Mouse (Mus musculus) cortical plate, adult 2 months (tissue): ENCODE results near the gene Eef1a1. TPM values are rescaled to one million over a fixed set of nuclear protein-coding genes. Genes with fewer than 3 reads are reported as not detected.

Source experiments
- H3K27ac ChIP-seq: fragments of 200-500 bp; 2 replicates; pipeline ENCODE4 v1.5.1; 2012; ENCODE audit warnings: low read length, control low read depth, inconsistent platforms; ENCODE audit not compliant: insufficient read depth
- H3K4me1 ChIP-seq: fragments of 200-500 bp; 2 replicates; pipeline ENCODE4 v1.6.1; 2011; ENCODE audit warnings: low read length; ENCODE audit not compliant: control insufficient read depth, insufficient read depth
- H3K4me3 ChIP-seq: fragments of 200-500 bp; 2 replicates; pipeline ENCODE4 v1.5.1; 2011; ENCODE audit warnings: mild to moderate bottlenecking, low read length, control low read depth; ENCODE audit not compliant: insufficient read depth
- CTCF ChIP-seq: fragments of 200-500 bp; IDR thresholded peaks from 2 replicates; pipeline ENCODE4 v1.5.1; 2011; ENCODE audit warnings: mild to moderate bottlenecking, control low read depth, low read length; ENCODE audit not compliant: insufficient read depth; ENCODE audit errors: extremely low read depth
- POLR2A ChIP-seq: fragments of 200-500 bp; IDR thresholded peaks from 2 replicates; pipeline ENCODE4 v1.6.1; 2011; ENCODE audit warnings: mild to moderate bottlenecking, low read length, control low read depth; ENCODE audit not compliant: insufficient read depth; ENCODE audit errors: extremely low read depth
- polyA plus RNA-seq: library from polyadenylated mRNA; depleted of rRNA; stranded (reverse); fragments of >200 nt; gene quantifications from 2 replicates; pipeline ENCODE4 v1.2.3, GENCODE M21; 2012

The Eef1a1 gene
- polyA plus RNA-seq, 1 experiment, result 3,313 TPM

- no peak overlapping the region for H3K4me3 ChIP-seq
- no peak overlapping the region for H3K27ac ChIP-seq
- peaks cover 2% of the 10 kb centered on the region; the same call in 1 of the 2 replicates for H3K4me1 ChIP-seq
- TF ChIP-seq POLR2A (no peak; the same call in 1 of the 2 replicates), CTCF (peak; percentile 33; the same call in 1 of the 2 replicates)
These were observed 11.9 kb downstream of the Eef1a1 start for GRCm38 (mm10) chr9:78477021-78477551.

- TF ChIP-seq POLR2A, result no peak; the same call in none of the 2 replicates
- no peak for TF ChIP-seq CTCF
- Histone ChIP-seq H3K4me1 (peaks cover 2% of the 10 kb centered on the region; the same call in 1 of the 2 replicates), H3K27ac (no peak overlapping the region), H3K4me3 (no peak overlapping the region)
These were observed 12.4 kb downstream of the Eef1a1 start for GRCm38 (mm10) chr9:78476531-78477020.

- Histone ChIP-seq H3K27ac (no peak overlapping the region), H3K4me1 (peaks cover 2% of the 10 kb centered on the region; the same call in 1 of the 2 replicates), H3K4me3 (no peak overlapping the region)
- TF ChIP-seq CTCF (no peak), POLR2A (no peak)
These were observed 13.1 kb downstream of the Eef1a1 start for GRCm38 (mm10) chr9:78475873-78476272.

- peaks cover 2% of the 10 kb centered on the region; the same call in 1 of the 2 replicates for H3K4me1 ChIP-seq
- H3K27ac ChIP-seq, result no peak overlapping the region
- no peak overlapping the region for H3K4me3 ChIP-seq
- no peak for TF ChIP-seq CTCF
- TF ChIP-seq POLR2A, result no peak
These were observed 13.6 kb downstream of the Eef1a1 start for GRCm38 (mm10) chr9:78475383-78475780.

GRCm38 (mm10) chr9:78474771-78475382 lies 14.1 kb downstream of the Eef1a1 start:
- no peak overlapping the region for H3K4me3 ChIP-seq
- H3K27ac ChIP-seq, result no peak overlapping the region
- H3K4me1 ChIP-seq, result peaks cover 2% of the 10 kb centered on the region; the same call in 1 of the 2 replicates
- TF ChIP-seq POLR2A, result no peak
- TF ChIP-seq CTCF, result no peak

GRCm38 (mm10) chr9:78474270-78474669 lies 14.7 kb downstream of the Eef1a1 start:
- no peak overlapping the region for H3K4me3 ChIP-seq
- no peak overlapping the region for H3K27ac ChIP-seq
- TF ChIP-seq POLR2A, result no peak
- no peak for TF ChIP-seq CTCF
- peaks cover 2% of the 10 kb centered on the region; the same call in 1 of the 2 replicates for H3K4me1 ChIP-seq

GRCm38 (mm10) chr9:78473588-78473987 lies 15.4 kb downstream of the Eef1a1 start:
- H3K4me1 ChIP-seq, result no peaks in the 10 kb centered on the region
- no peak overlapping the region for H3K27ac ChIP-seq
- H3K4me3 ChIP-seq, result no peak overlapping the region
- TF ChIP-seq POLR2A (no peak), CTCF (no peak)

GRCm38 (mm10) chr9:78465725-78466124 lies 23.2 kb downstream of the Eef1a1 start:
- H3K4me1 ChIP-seq, result no peaks in the 10 kb centered on the region
- H3K4me3 ChIP-seq, result no peak overlapping the region
- TF ChIP-seq CTCF (no peak), POLR2A (no peak)
- no peak overlapping the region for H3K27ac ChIP-seq

GRCm38 (mm10) chr9:78463337-78463736 lies 25.6 kb downstream of the Eef1a1 start:
- H3K4me1 ChIP-seq, result no peaks in the 10 kb centered on the region
- TF ChIP-seq POLR2A (no peak), CTCF (no peak)
- no peak overlapping the region for H3K27ac ChIP-seq
- H3K4me3 ChIP-seq, result no peak overlapping the region

- H3K4me3 ChIP-seq, result no peak overlapping the region
- no peaks in the 10 kb centered on the region for H3K4me1 ChIP-seq
- TF ChIP-seq POLR2A, result no peak
- TF ChIP-seq CTCF, result no peak
- H3K27ac ChIP-seq, result no peak overlapping the region
These were observed 31.9 kb downstream of the Eef1a1 start for GRCm38 (mm10) chr9:78457026-78457425.
